Mouse (Mus musculus) small intestine, adult 2 months (tissue): ENCODE measurements around the gene Tmem192. TPM values are rescaled to one million over a fixed set of nuclear protein-coding genes. Genes with fewer than 3 reads are reported as not detected.
"Not testable (repeated sequence)": the region's sequence is repeated elsewhere in the genome, so short reads cannot be mapped to it uniquely, and the experiment has no call there.

Source experiments
- H3K27ac ChIP-seq: fragments of 200-500 bp; 2 replicates; pipeline ENCODE4 v1.5.1; 2012; ENCODE audit warnings: low read depth, low read length, control low read depth, inconsistent platforms; ENCODE audit not compliant: insufficient read depth
- H3K27me3 ChIP-seq: fragments of 200-500 bp; 2 replicates; pipeline ENCODE4 v1.6.1; 2012; ENCODE audit warnings: mild to moderate bottlenecking, moderate library complexity, low read length, inconsistent platforms; ENCODE audit not compliant: control insufficient read depth, insufficient read depth
- H3K36me3 ChIP-seq: fragments of 200-500 bp; 2 replicates; pipeline ENCODE4 v1.6.1; 2012; ENCODE audit warnings: mild to moderate bottlenecking, low read length, control low read depth, inconsistent platforms; ENCODE audit not compliant: control insufficient read depth, insufficient read depth
- H3K4me1 ChIP-seq: fragments of 200-500 bp; 2 replicates; pipeline ENCODE4 v1.6.1; 2012; ENCODE audit warnings: low read length, inconsistent platforms, mixed read lengths; ENCODE audit not compliant: control insufficient read depth, insufficient read depth, insufficient read length
- H3K4me3 ChIP-seq: fragments of 200-500 bp; 2 replicates; pipeline ENCODE4 v1.5.1; 2012; ENCODE audit warnings: low read depth, mild to moderate bottlenecking, control low read depth, inconsistent platforms, low read length, moderate library complexity
- CTCF ChIP-seq: fragments of 200-500 bp; IDR thresholded peaks from 2 replicates; pipeline ENCODE4 v1.5.1; 2012; ENCODE audit warnings: low read depth, mild to moderate bottlenecking, control low read depth, inconsistent platforms, low read length, moderate library complexity, mixed read lengths; ENCODE audit not compliant: insufficient replicate concordance, insufficient read length; ENCODE audit errors: extremely low read depth
- POLR2A ChIP-seq: fragments of 200-500 bp; IDR thresholded peaks from 2 replicates; pipeline ENCODE4 v1.6.1; 2012; ENCODE audit warnings: low read depth, mild to moderate bottlenecking, control low read depth, inconsistent platforms, low read length, moderate library complexity
- WGBS: fragments of 180-500 bp; shearing (Covaris S2); methylation state at CpG from one replicate; pipeline ENCODE4 v1.1.7; 2018; 5-methylcytosine and 5-hydroxymethylcytosine counted together
- polyA plus RNA-seq: library from polyadenylated mRNA; depleted of rRNA; stranded (reverse); fragments of >200 nt; gene quantifications from 2 replicates; pipeline ENCODE4 v1.2.3, GENCODE M21; 2012; rRNA removed

Tmem192 gene
- polyA plus RNA-seq, 1 experiment, result 40.3 TPM

- H3K36me3 ChIP-seq, result peaks cover 36% of the 10 kb centered on the region
Observed at GRCm38 (mm10) chr8:64962836-64963235, 15.9 kb downstream of the Tmem192 start.

GRCm38 (mm10) chr8:64983150-64983897 is 36.3 kb downstream of the Tmem192 start:
- Histone ChIP-seq H3K4me1 (no peaks in the 10 kb centered on the region), H3K36me3 (no peaks in the 10 kb centered on the region), H3K4me3 (no peak overlapping the region), H3K27me3 (no peaks in the 10 kb centered on the region), H3K27ac (no peak overlapping the region)
- TF ChIP-seq CTCF, result no peak
- 69% methylated on average over 20 of the region's 20 CpGs for WGBS

More at GRCm38 (mm10) chr8:64962836-64963235, 15.9 kb downstream of the Tmem192 start:
- Histone ChIP-seq H3K4me3 (no peak overlapping the region), H3K27me3 (no peaks in the 10 kb centered on the region), H3K27ac (no peak overlapping the region), H3K4me1 (no peaks in the 10 kb centered on the region)
- TF ChIP-seq POLR2A, result no peak
- TF ChIP-seq CTCF, result no peak

- Histone ChIP-seq H3K4me1 (no peaks in the 10 kb centered on the region), H3K27ac (no peak within 1 kb of the TSS), H3K36me3 (no peaks in the 10 kb centered on the region), H3K27me3 (no peaks in the 10 kb centered on the region), H3K4me3 (no peak within 1 kb of the TSS)
- WGBS, result 79% methylated on average over 4 of the region's 4 CpGs
- TF ChIP-seq POLR2A (no peak), CTCF (no peak)
Observed at GRCm38 (mm10) chr8:64987731-64988130, 40.7 kb downstream of the Tmem192 start, which contains the start of gene Trim75. Gene Trim75, minus strand, starts transcription at chr8:64987831.

- Histone ChIP-seq H3K4me3 (no peak overlapping the region), H3K4me1 (no peaks in the 10 kb centered on the region), H3K36me3 (no peaks in the 10 kb centered on the region), H3K27ac (no peak overlapping the region), H3K27me3 (no peaks in the 10 kb centered on the region)
- no peak for TF ChIP-seq POLR2A
- TF ChIP-seq CTCF, result no peak
- WGBS, result 79% methylated on average over 4 of the region's 4 CpGs
Observed at GRCm38 (mm10) chr8:64998806-64999365, 51.9 kb downstream of the Tmem192 start.

GRCm38 (mm10) chr8:65007616-65008015 is 60.6 kb downstream of the Tmem192 start:
- not testable (repeated sequence) for H3K27me3 ChIP-seq, H3K4me3 ChIP-seq, H3K36me3 ChIP-seq, H3K27ac ChIP-seq, H3K4me1 ChIP-seq
- WGBS, result 76% methylated on average over 6 of the region's 6 CpGs

- 85% methylated on average over 8 of the region's 8 CpGs for WGBS
- no peaks in the 10 kb centered on the region for H3K4me1 ChIP-seq
- no peaks in the 10 kb centered on the region for H3K36me3 ChIP-seq
- no peaks in the 10 kb centered on the region; the same call in 1 of the 2 replicates for H3K27me3 ChIP-seq
- H3K27ac ChIP-seq, result no peak within 1 kb of the TSS
- TF ChIP-seq CTCF (no peak), POLR2A (no peak)
- no peak within 1 kb of the TSS for H3K4me3 ChIP-seq
Observed at GRCm38 (mm10) chr8:65018423-65018822, 71.4 kb downstream of the Tmem192 start, which contains the start of the genes Trim61 and Trim60. Gene Trim61, minus strand, starts transcription at chr8:65018523. Gene Trim60, minus strand, starts transcription at chr8:65018584.

Other genes with a start within 250 kb of the Tmem192 start
- gene Msmo1, start 213.4 kb upstream of the Tmem192 start, polyA plus RNA-seq, result 3.3 and 6.3 TPM in 2 replicates
- gene Klhl2, start 97.2 kb upstream of the Tmem192 start, polyA plus RNA-seq, result 5.3 and 6.0 TPM in 2 replicates
- not detected in 2 replicates for gene Trim75, start 40.6 kb downstream of the Tmem192 start, polyA plus RNA-seq
- gene Trim61, start 71.3 kb downstream of the Tmem192 start, polyA plus RNA-seq, result not detected in 2 replicates
- gene Trim60, start 71.4 kb downstream of the Tmem192 start, polyA plus RNA-seq, result not detected in 2 replicates
- not detected in 2 replicates for gene Apela, start 90.2 kb downstream of the Tmem192 start, polyA plus RNA-seq
- gene Gm10663, start 127.8 kb downstream of the Tmem192 start, polyA plus RNA-seq, result not detected in 2 replicates
- 2.9 and 3.6 TPM in 2 replicates for gene BC030870, start 182.4 kb downstream of the Tmem192 start, polyA plus RNA-seq